Mouse (Mus musculus): ENCODE measurements at regions not wholly inside any gene's neighbourhood (a gene's known extent, or its start where the extent isn't known, plus 50 kb on each side); places are given as distances from the start of the nearest gene placed in this dataset.
A peak's percentile ranks its signal among the peaks of the same experiment; 100 is the strongest.

DNA sequence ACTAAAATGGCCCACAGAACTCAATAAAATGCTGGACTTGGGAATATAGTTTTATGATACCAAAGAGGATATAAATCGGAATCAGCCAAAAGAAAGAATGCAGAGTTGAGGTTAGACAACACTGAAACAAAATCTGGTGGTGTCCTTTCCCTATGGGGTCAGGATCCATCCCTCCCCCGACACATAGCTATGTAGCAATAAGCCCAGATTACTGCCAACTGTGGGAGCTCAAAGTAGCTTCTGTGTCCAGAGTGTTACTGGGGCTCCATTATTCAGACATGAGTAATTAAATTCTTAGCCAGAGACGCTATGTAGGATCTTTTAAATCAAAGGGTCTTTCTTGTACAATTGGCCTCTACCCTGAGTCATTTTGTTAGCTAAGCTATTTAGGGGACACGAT lies 109.4 kb upstream of the Igfbp7 start:
- Histone ChIP-seq H3K27me3 (no peaks in the 10 kb centered on the region), H3K4me1 (replicated peaks) (no peaks in the 10 kb centered on the region), H3K9ac (no peak overlapping the region), H3K4me3 (no peak overlapping the region), H3K36me3 (no peaks in the 10 kb centered on the region), H3K4me2 (no peak overlapping the region), H3K27ac (replicated peaks) (no peak overlapping the region), H3K9me3 (no peaks in the 10 kb centered on the region)
- ATAC-seq (ENCODE audit: low FRiP score, low read depth): no peak
- 76% methylated on average over 4 of the region's 4 CpGs for WGBS

DNA sequence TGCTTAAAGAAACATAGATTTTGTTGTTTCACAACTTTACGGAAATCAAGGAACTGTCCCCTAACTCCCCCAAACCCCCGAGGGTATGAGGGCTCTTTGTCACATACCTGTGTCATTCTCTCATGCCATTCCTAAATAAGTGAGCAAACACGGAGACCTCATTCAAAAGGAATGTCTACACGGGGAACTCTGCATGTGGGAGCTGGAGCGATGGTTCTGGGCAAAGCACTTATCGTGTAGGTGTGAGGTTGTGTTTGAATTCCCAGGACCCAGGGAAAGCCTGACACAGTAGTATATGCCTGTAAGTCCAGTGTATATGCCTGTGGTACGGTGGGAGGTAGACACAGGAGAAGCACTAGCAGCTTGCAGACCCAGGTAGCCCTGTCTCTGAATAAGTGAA lies 107.6 kb upstream of the Igfbp7 start:
- H3K4me1 ChIP-seq (replicated peaks): no peaks in the 10 kb centered on the region
- no peaks in the 10 kb centered on the region for H3K9me3 ChIP-seq
- H3K9ac ChIP-seq: no peak overlapping the region
- no peak overlapping the region for H3K4me2 ChIP-seq
- WGBS: 93% methylated on average over 7 of the region's 7 CpGs
- no peak overlapping the region for H3K27ac ChIP-seq (replicated peaks)
- ATAC-seq (ENCODE audit: low FRiP score, low read depth): no peak; the same call in 1 of the 2 replicates
- H3K4me3 ChIP-seq: no peak overlapping the region
- H3K27me3 ChIP-seq: no peaks in the 10 kb centered on the region
- no peaks in the 10 kb centered on the region for H3K36me3 ChIP-seq

DNA sequence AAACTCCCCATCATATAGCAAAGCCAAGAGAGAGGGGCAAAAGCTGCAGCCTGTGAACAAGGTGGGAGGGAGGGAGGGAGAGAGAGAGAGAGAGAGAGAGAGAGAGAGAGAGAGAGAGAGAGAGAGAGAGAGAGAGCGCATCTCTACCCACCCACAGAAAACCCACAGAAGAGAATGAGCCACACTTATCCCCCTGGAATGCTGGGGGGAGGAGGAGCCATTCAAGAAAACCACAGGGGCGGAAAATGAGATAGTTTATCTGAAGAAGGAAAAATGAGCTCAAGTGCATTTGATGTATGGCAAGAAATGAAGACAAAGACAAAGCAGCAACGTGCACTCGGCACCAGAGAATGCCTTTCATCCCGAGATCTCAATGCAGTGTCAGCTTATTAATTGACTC lies 94.8 kb upstream of the Igfbp7 start:
- H3K4me1 ChIP-seq (replicated peaks): 0 out of 2 replicates have a peak, but pooled peaks cover 2% of the 10 kb centered on the region
- H3K9ac ChIP-seq: no peak overlapping the region
- no peaks in the 10 kb centered on the region for H3K9me3 ChIP-seq
- no peak overlapping the region for H3K4me2 ChIP-seq
- 20% methylated on average over 5 of the region's 5 CpGs for WGBS
- H3K27me3 ChIP-seq: no peaks in the 10 kb centered on the region
- no peak overlapping the region for H3K27ac ChIP-seq (replicated peaks)
- ATAC-seq (ENCODE audit: low FRiP score, low read depth): peak; percentile 64; the same call in 1 of the 2 replicates
- no peak overlapping the region for H3K4me3 ChIP-seq
- no peaks in the 10 kb centered on the region for H3K36me3 ChIP-seq

DNA sequence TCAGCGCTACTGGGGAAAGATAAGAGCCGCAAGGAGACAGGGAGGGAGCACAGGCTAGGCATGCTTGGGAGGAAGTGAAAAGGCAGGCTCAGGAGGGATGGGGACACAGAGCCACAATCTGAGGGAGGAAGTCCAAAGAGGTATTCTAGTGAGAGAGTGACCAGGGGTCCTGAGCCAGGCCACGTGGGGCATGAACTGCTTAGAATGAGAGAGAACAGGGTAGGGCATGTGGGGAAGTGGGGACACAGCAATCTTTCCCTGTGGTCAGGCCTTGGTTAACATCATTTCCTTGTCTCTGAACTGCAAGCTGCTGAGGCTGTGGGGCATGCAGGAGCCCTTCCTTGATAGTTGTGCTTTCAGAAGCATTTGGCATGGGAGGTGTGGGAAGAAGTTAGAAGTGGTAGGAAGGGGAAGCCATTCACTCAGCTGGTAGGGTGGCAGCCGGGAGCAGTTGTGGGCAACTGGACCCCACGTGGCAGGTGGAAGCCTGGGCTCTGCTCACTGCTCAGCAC lies 92.2 kb upstream of the Igfbp7 start:
- Histone ChIP-seq H3K4me1 (replicated peaks) (0 out of 2 replicates have a peak, but pooled peaks cover 2% of the 10 kb centered on the region), H3K9ac (no peak overlapping the region), H3K36me3 (no peaks in the 10 kb centered on the region), H3K4me3 (no peak overlapping the region), H3K27ac (replicated peaks) (no peak overlapping the region), H3K9me3 (no peaks in the 10 kb centered on the region), H3K4me2 (no peak overlapping the region), H3K27me3 (no peaks in the 10 kb centered on the region)
- ATAC-seq (ENCODE audit: low FRiP score, low read depth): no peak
- 77% methylated on average over 5 of the region's 5 CpGs for WGBS

DNA sequence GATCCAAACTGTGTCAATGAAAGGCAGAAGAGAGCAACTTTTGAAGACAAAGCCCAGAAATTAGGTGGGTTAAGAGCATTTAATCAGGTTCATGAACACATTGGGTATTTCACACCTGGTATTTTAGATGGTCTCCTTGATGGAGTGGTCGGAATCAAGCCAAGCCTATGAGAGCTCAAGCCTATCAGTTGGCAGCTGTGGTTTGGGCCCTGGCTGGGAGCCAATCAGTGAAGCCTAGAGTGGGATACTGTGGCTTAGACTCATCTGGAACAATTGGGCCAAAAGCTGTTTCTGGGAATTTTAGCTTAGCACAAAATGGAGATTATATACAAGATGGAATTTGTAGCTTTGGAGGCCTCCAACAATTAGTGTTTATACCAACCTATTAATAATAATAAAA lies 86.8 kb upstream of the Igfbp7 start:
- H3K9me3 ChIP-seq: no peaks in the 10 kb centered on the region
- H3K36me3 ChIP-seq: no peaks in the 10 kb centered on the region

DNA sequence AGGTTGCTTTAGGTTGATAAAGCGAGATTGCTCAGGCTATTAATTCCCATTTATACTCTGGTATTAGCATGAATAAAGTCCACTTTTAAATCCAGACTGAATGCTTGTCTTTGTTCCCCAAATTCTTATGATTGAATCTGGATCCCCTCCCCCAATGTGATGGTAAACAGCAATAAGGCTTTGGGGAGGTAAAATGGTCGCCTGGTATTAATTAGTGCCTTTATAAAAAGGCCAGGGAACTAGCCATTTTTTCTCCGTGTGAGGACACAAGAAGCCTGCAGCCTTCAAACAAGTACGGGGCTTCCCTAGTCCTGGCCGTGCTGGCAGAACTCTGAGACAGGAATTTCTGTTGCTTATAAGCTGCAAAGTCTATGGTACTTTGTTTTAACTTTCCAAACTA lies 81.1 kb upstream of the Igfbp7 start:
- no peak overlapping the region for H3K9ac ChIP-seq
- H3K4me2 ChIP-seq: no peak overlapping the region
- WGBS: 76% methylated on average over 5 of the region's 5 CpGs
- no peak overlapping the region for H3K4me3 ChIP-seq
- ATAC-seq (ENCODE audit: low FRiP score, low read depth): no peak
- H3K27ac ChIP-seq (replicated peaks): no peak overlapping the region
- no peaks in the 10 kb centered on the region for H3K27me3 ChIP-seq
- no peaks in the 10 kb centered on the region for H3K36me3 ChIP-seq
- H3K4me1 ChIP-seq (replicated peaks): peaks cover 14% of the 10 kb centered on the region
- no peaks in the 10 kb centered on the region for H3K9me3 ChIP-seq

More for the DNA sequence above, 86.8 kb upstream of the Igfbp7 start:
- no peak for ATAC-seq (ENCODE audit: low FRiP score, low read depth)
- 78% methylated on average over 1 of the region's 1 CpGs for WGBS
- Histone ChIP-seq H3K4me1 (replicated peaks) (no peaks in the 10 kb centered on the region), H3K27me3 (no peaks in the 10 kb centered on the region), H3K27ac (replicated peaks) (no peak overlapping the region), H3K4me2 (no peak overlapping the region), H3K9ac (no peak overlapping the region), H3K4me3 (no peak overlapping the region)

DNA sequence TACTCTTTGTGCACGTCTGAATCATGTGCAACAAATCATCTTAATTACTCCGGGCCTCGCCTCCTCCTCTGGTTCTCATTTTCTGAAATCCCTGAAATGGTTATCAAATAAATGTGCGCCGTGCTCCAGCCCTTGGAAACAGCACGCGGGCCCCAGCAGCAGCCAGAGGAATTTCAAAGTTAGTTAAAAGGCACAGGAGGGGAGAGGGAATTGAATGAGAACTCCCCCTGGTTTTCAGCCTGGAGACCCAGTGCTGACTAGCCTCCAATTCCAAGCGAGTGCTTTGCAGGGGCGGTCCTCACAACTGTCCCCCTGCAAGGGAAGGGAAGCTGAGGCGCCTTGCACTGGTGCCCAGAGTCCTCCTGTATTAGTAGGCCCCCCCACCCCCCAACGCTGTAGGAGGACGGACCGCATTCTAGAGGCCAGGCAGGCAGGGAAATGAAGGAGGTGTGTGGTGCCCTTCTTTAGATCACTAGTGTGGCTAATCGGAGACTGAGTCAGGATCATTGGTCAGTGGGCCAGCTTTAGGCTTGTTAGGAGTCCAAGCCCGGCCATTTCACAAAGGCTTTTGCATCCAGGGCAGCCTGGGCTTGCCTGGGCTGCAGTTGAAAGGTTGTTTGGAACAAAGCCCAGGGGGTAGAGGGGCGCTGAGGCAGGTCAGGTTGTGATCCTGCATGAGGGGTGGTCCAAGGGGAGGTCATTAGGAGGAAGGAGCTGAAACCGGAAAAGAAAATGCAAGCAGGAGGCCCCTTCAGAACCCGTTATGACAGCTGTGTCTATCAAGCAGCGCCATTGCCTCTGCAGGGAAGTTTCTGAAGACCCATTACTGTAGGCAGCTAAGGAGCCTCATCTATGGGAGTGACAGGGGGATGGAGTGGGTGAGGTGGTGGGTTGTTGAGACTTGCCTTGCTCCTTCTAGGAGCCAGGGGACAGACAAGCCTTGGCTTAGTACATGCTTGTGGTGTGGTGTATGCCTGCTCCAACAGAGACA lies 80.3 kb upstream of the Igfbp7 start:
- H3K27ac ChIP-seq (replicated peaks): peak overlapping the region; percentile 43
- WGBS: 9% methylated on average over 19 of the region's 19 CpGs
- peak overlapping the region; percentile 45 for H3K4me2 ChIP-seq
- no peak overlapping the region for H3K4me3 ChIP-seq
- ATAC-seq (ENCODE audit: low FRiP score, low read depth): peak; percentile 69
- no peaks in the 10 kb centered on the region for H3K9me3 ChIP-seq
- no peaks in the 10 kb centered on the region for H3K36me3 ChIP-seq
- no peaks in the 10 kb centered on the region for H3K27me3 ChIP-seq
- H3K4me1 ChIP-seq (replicated peaks): peaks cover 14% of the 10 kb centered on the region
- H3K9ac ChIP-seq: no peak overlapping the region

DNA sequence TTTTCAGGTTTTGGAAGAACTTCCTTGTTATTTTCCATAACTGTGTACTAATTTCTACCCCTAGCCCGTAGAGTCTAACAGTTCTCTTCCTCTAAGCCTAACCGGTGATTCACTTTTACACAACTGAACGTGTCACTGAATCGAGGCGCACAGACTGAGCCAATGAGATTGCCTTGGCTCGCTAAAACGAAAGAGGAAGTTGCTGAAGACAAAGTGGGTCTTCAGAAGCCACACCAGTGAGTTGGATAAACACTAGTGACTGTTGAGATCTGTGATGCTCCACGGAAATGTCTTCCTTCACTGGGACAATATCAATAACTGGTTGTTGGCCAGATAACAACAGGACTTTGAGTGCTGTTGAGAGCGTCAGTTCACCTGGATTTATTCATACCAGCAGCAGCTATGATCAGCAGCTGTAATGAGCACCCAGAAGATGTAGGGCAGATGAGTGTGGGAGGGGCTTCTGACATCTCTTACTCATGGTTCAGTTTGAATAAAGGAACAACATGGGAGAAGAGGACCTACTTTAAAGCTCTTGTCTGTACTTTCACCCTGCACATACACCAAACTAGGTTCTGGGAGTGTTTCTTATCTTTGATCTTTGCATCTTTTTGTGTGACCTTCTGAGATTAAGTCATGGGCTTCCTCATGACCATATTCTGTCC lies 75.3 kb upstream of the Igfbp7 start:
- no peak overlapping the region for H3K4me2 ChIP-seq
- WGBS: 92% methylated on average over 9 of the region's 9 CpGs
- no peak overlapping the region for H3K4me3 ChIP-seq
- no peaks in the 10 kb centered on the region for H3K36me3 ChIP-seq
- H3K9ac ChIP-seq: no peak overlapping the region
- no peaks in the 10 kb centered on the region for H3K9me3 ChIP-seq
- H3K27me3 ChIP-seq: no peaks in the 10 kb centered on the region
- H3K27ac ChIP-seq (replicated peaks): no peak overlapping the region
- no peak for ATAC-seq (ENCODE audit: low FRiP score, low read depth)
- peaks cover 10% of the 10 kb centered on the region for H3K4me1 ChIP-seq (replicated peaks)

DNA sequence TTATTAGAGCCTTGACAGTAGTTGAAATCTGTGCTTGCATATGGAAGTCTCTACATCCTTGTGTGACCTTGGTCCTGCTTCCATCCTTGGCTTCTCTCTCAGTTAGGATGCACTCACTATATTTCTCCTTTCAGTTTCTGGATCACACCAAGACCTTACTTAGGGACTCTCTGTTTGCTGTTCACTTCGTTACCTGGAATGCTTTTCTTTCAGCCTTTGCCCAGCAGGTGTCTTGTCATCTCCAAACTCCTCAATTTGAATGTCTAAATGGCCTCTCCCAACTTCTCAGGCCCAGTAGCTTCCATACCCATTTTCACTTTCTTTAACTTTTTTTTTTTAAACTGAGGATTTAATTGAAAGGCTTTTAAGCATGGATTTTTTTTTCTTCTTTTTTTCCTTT lies 74.0 kb upstream of the Igfbp7 start:
- 57% methylated on average over 1 of the region's 1 CpGs for WGBS
- Histone ChIP-seq H3K9me3 (no peaks in the 10 kb centered on the region), H3K4me2 (no peak overlapping the region), H3K27me3 (no peaks in the 10 kb centered on the region), H3K36me3 (no peaks in the 10 kb centered on the region), H3K9ac (no peak overlapping the region), H3K4me1 (replicated peaks) (no peaks in the 10 kb centered on the region), H3K27ac (replicated peaks) (no peak overlapping the region), H3K4me3 (no peak overlapping the region)
- ATAC-seq (ENCODE audit: low FRiP score, low read depth): no peak

DNA sequence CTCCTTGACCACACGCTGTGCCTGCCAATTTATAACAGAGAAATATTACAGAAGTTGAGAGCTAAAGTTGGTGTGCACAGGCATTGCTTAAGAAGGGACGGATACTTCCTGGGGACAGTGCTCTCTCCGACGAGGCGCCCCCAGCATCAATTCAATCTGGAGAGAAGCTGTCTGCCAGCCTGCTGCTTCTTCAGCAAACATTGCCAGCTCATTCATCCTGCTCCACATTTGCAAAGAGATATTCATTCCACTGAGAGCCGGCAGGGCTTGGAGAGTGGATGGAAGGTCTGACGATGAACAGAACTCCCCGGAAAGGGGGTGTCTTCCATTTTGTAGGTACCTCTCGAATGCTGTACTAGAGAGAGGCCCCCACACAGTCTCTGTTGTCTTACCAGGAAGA lies 70.0 kb upstream of the Igfbp7 start:
- Histone ChIP-seq H3K4me1 (replicated peaks) (no peaks in the 10 kb centered on the region), H3K36me3 (no peaks in the 10 kb centered on the region), H3K9ac (no peak overlapping the region), H3K27ac (replicated peaks) (no peak overlapping the region), H3K4me2 (no peak overlapping the region), H3K4me3 (no peak overlapping the region), H3K27me3 (no peaks in the 10 kb centered on the region), H3K9me3 (no peaks in the 10 kb centered on the region)
- 64% methylated on average over 9 of the region's 9 CpGs for WGBS
- ATAC-seq (ENCODE audit: low FRiP score, low read depth): no peak

DNA sequence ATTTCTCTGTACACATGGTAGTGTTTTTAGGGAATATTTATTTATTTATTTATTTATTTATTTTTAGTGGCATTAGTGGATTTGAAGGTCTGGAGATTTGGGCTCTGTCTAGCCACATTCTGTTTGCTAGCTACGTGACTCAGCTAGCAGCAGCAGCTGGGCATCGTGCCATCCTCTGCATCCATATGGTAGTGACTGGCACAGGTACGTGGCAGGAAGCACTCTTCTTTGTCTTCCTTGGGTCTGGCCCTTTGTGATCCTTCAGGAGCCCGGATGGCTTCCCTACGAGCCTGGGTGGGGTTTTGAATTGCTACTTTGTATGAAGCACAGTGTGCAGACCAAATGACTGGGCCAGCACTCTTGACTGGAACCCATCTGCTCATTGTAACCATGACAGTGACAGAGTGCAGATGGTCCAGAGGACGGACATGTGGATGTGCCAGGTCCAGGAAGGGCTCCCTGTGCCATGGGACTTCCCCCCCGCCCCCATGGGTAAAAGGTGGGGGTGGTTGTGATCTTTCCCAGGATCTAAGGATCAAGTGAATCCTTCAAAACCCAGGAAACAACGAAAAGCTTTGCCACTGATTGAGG lies 66.2 kb upstream of the Igfbp7 start:
- WGBS: 60% methylated on average over 8 of the region's 8 CpGs
- no peaks in the 10 kb centered on the region for H3K36me3 ChIP-seq
- no peak overlapping the region for H3K4me3 ChIP-seq
- H3K27me3 ChIP-seq: no peaks in the 10 kb centered on the region
- no peak overlapping the region for H3K27ac ChIP-seq (replicated peaks)
- H3K9ac ChIP-seq: no peak overlapping the region
- no peaks in the 10 kb centered on the region for H3K9me3 ChIP-seq
- no peak overlapping the region for H3K4me2 ChIP-seq
- no peaks in the 10 kb centered on the region for H3K4me1 ChIP-seq (replicated peaks)
- peak; percentile 53 for ATAC-seq (ENCODE audit: low FRiP score, low read depth)

DNA sequence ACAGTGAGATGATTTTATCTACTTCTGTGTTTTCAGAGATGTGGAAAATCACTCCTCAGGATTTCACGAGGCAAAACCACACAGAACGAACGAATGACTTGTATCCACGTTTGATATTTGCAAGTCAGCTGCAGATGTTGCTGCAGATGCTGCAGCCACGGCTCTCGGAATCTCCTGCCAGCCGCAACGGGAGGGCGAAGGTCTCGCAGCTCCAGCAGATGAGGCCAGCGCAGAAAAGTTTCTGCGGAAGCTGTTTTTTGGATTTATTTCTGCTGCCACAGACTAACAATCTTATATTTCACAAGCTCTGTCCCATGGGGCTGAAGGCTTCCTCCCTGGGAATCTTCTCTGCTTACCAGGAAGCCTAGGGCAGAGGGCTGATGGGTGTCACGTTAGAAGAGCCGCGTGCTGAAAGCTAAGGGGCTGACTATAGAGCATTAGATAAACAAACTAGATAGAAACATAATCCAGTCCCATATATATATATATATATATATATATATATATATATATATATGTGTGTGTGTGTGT lies 61.5 kb upstream of the Igfbp7 start:
- Histone ChIP-seq H3K4me3 (no peak overlapping the region), H3K27me3 (no peaks in the 10 kb centered on the region), H3K27ac (replicated peaks) (no peak overlapping the region), H3K4me2 (no peak overlapping the region), H3K9me3 (no peaks in the 10 kb centered on the region), H3K9ac (no peak overlapping the region), H3K4me1 (replicated peaks) (no peaks in the 10 kb centered on the region), H3K36me3 (no peaks in the 10 kb centered on the region)
- ATAC-seq (ENCODE audit: low FRiP score, low read depth): no peak
- 81% methylated on average over 15 of the region's 15 CpGs for WGBS

Measured in hindbrain, embryonic 15.5 days (tissue).